Mouse (Mus musculus) mature B cell (primary cell): ENCODE results near the gene Tmbim4.
"Not testable (repeated sequence)": the region's sequence is repeated elsewhere in the genome, so short reads cannot be mapped to it uniquely, and the experiment has no call there.

Source experiments
- in situ Hi-C: fragments of 300-500 bp; cut with MboI; formaldehyde crosslinking; loops from 2 replicates; pipeline ENCODE4 v1.14.3; 2019

Gene Tmbim4

DNA sequence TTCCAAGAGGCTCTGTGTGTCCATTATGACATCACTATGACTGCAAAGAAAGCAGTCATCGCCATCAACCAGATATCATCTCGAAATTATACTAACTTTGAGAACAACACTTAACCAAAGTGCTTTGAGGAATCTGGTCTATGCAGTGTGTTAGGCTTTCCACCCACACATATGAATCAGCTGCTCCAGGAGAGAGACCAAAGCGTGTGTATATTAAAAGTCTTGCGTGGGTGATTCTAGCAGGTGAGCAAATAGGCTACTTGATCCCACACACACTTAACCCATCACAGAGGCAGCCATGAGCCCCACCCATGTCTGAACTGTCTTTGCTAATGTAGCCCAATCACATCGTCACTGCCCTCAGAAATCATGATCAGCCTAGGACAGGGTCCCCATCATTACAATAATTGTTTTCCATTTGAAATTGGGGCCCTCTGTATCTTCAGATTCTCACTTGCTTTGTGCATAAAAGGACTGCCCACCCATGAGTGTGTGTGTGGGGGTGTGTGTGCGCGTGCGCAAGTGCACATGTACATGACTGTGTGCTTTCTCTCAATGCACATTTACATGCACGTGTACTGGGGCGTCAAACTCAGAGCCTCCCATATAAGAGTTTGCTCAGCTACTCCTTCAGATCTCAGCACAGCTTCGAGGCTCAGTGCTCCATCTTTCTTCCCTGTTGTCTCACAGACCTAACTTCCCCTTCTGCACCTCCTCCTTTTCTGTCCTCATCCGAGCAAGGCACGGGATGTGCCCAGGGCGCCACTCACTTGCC, 4.1 kb upstream of the Tmbim4 start:
- in situ Hi-C loops: no loop called here

DNA sequence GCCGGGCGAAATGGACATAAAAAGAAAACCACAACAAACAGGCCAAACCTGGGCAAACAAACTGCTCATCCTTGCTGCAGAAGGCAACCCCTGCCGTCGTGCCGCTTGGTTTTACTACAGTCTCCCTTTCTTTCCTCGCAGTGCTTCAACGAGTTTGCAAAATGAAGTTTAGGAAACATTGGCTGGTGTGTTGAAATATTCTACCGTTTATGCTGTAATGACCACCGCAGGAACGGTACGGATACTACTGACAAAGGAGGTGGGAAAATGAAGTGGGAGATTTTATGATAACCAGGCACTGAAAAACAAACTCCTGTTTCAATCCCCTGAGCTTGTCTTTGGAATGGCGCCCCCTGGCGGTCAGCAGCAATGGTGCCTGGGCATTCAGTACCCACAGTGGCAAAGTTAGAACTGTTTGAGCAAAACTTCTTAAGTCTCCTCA, 592 bp downstream of the Tmbim4 start, which contains the start of gene Irak3:
Gene Irak3 (minus strand): TSS at position 170 of the 442 bp plus-strand sequence.
- in situ Hi-C loops: no loop called here

DNA sequence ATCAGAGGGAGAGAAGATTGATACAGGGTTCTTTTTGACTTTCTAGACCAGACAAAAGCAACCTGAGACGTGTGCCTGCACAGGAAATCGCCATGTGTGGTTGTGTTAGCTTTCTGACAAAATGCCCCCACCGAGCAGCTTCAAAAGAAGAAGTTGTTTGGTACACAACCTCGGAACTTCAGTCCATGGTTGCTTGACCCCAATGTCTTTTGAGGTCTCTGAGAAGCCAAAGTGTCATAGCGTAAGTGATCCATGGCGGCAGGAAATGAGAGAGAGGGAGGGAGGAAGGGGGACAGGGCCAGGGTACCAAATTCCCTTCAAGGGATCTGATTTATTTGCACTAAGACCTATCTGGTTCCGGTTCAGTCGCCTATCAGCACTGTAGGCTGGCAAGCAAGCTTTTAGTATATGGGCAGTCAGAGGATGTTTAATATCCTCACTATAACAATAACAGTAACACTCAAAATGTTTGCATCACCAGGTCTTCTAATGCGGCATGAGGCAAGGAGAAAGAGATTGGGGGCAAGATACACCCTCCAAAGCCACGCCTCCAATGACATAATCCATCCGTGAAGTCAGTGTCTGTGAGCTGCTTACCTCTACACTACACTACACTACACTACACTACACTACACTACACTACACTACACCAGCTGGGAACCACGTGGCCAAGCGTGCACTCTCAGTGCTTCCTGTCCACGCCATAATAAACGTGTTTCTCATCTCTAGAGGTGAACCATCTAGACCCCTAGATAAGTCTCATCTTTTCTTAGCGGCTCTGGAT, 1.3 kb downstream of the Tmbim4 start:
- in situ Hi-C loops: no loop called here

DNA sequence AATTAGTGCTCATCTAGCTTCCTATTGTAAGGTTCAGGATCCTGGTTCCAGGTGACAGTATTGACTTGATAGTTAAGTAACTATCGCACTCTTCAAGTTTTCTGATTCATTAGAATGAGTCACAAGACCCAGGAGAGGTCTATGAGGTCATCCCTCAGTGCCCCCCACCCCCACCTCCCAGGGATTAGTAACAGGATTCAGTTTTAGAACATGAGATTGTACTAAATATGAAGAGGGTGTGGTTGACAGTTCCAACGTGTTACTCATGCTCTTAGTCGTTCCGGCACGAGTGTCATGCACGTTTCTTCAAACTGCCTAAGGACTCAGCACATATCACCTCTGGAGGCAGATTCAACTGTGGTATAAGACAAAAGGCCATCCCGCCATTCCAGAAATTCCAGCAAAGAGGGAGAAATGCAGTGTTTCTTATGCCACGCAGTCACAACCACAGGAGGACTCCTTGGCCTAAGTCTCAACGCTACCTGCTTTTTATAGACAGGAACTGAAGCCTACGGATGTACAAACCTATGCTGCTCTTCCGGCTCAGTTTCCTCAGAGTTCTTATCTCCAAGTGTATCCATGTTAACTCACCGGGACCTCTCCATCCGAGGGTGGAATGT, 3.3 kb downstream of the Tmbim4 start:
- in situ Hi-C loops: no loop called here

DNA sequence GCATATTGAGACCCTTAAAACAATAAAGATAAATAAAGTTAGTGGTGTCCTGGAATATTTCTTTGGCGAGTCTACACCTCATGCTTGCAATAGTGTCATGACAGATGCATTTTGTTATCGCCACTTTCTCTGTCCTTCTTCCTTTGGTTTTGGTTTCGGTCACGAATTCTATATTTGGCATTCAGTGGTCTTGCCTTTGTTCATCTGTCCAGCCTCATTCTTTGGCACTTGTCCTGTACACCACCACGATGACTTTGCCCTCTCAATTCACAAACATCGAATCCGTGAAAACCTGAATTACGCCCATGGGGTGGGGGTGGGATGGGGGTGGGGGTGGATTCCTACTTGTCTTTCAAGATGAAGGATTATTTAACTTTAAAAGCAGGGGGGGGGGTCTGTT, 6.6 kb downstream of the Tmbim4 start:
- in situ Hi-C loops: no loop called here

DNA sequence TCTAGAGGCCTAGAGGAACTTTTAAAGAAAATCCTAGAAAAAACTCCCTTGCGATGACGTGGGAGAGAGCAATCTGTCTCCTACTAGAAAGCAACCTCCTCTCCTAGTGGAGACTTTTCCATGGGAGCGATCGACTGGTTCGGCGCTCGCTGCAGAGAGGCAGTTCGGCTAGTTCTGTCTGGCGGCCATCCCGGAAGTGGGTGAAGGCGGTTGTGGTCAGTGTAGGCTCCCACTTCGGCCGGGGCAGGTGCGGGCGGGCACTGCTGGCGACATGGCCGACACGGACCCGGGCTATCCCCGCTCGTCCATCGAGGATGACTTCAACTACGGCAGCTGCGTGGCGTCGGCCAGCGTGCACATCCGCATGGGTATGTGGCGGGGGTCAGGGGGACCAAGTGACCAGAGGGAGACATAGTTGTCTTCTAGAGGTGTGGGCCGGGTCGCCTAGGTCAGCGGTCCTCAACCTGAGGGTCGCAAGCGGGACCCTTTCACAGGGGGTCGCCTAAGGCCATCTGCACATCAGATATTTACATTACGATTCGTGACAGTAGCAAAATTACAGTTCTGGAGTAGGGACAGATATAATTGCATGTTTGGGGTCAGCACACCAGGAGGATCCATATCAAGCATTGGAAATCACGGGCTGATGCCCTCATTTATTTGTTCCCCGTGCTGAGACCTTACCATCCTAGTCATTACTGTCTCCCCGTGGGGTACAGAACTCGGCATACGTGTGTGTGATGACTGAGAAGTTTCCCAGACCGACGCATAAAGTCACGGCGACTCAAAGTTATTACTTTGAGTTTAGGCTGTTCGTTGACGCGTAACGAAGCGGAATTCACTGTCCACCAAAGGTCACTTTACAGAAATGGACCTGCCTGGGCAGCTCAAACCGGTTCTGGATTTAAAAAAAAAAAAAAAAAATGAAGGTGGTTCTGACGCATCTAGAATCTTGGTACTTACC, 7.5 kb downstream of the Tmbim4 start:
- in situ Hi-C loops: no loop called here

DNA sequence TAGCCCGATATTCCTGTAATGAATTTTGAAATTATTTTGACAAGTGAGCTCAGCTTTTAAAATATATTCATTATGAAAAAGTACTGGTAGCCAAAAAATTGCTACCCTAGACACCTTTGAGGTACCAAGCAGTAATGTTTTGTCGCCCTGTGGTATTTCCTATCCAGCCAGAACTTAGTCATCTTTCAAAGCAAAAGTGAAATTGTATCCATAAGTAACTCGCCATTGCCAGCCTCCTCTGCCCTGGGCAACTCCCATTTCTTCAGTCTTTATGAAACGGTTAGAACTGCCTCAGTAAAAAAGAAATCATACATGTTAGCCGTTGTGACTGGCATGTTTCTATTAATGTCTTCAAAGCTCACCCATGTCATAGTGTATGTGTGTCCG, 8.1 kb downstream of the Tmbim4 start:
- in situ Hi-C loops: no loop called here

DNA sequence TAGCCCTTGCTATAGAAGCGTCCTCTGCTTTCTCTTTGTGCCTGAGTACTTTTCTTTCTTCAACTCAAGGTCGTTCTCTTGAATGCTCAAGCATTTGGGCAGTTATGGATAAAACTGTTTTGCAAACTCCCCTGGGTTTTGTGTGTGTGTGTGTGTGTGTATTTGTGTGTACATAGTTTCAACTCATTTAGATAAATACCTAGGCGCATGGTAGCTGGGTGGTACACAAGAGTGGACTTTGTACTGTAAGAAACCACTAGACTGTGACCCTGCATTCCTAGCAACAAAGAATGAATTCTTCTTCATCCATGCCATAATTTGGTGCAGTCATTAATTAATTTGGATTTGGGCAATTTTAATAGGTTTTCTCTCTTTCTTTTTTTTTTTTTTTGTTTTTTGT, 8.7 kb downstream of the Tmbim4 start:
- in situ Hi-C loops: no loop called here

DNA sequence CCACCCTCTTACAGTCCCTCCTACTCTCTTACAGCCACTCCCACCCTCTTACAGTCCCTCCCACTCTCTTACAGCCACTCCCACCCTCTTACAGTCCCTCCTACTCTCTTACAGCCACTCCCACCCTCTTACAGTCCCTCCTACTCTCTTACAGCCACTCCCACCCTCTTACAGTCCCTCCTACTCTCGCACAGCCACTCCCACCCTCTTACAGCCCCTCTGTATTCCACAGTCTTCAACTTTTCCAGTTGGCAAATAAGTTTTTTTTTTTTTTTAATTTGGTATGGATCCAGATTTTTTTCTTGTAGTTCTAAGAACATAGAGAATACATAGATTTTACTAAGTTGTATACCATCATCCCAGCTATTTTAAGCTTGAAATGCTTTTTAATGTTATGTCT, 15.7 kb downstream of the Tmbim4 start:
- in situ Hi-C loops: not testable (repeated sequence)

DNA sequence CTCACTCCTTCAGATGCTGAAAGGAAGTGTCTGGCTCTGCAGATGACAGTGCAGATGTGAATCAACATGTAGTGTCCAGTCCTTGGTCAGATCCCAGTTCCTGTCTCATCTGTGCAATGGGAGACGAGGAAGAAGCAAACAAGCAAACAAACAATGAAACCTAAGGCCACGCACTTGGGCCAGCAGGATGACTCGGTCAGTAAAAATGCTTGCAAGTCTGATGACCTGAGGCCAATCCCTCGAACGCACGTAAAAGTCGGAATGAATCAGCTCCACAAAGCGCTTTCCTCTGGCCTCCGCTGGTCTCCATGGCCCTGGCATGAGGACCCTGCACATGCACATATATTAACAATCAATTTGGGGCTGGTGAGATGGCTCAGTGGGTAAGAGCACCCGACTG, 17.6 kb downstream of the Tmbim4 start:
- in situ Hi-C loops: no loop called here

DNA sequence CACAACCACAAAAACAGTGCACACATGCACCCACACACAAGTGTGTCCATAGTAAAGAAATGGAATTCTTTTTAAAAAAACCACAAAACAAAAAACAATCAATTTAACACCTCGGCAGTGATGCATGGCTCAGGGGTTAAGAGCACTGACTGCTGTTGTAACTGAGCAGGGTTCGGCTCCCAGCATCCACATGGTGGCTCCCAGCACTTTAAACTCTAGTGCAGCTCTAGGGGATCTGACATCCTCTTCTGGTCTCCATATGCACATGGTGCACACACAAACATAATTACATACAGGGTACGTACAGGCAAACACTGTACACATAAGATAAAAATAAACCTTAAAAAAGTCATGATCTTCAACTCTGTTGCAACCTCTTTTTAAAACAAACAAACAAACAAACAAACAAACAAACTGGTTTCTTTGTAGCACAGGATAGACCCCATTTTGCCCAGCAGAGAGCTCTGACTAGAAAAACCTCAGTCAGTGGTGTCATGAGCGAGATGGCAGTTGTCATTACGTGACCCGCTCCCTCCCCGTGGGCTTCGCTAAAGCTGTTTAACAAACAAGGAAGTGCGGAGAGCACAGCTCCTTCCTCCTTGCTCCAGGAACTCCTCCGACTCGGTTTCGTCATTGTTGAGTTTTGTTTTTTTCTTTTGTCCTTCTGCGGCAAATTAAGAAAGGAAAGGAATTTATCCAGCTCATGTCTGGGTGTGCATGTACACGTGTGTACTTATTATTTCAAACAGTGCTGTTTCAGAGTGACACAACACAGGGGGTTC, 18.4 kb downstream of the Tmbim4 start:
- in situ Hi-C loops: no loop called here

DNA sequence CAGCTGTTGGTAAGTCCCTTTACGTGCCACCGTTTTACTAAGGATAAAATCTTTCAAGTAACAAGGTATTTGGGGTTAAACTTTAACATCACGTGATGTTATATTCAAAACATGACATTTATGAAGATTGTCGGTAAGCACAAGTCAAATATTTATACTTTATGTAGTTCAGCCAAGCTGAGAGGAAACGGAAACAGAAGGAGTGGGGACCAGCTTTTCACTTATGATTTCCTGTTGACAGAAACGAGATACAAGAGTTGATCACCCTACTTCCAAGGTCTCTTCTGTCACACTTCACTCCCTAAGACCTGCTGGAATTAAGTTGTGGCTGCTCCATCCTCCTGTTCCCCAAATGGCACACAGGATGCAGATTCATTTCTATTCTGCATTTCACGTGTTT, 19.4 kb downstream of the Tmbim4 start:
- in situ Hi-C loops: no loop called here

DNA sequence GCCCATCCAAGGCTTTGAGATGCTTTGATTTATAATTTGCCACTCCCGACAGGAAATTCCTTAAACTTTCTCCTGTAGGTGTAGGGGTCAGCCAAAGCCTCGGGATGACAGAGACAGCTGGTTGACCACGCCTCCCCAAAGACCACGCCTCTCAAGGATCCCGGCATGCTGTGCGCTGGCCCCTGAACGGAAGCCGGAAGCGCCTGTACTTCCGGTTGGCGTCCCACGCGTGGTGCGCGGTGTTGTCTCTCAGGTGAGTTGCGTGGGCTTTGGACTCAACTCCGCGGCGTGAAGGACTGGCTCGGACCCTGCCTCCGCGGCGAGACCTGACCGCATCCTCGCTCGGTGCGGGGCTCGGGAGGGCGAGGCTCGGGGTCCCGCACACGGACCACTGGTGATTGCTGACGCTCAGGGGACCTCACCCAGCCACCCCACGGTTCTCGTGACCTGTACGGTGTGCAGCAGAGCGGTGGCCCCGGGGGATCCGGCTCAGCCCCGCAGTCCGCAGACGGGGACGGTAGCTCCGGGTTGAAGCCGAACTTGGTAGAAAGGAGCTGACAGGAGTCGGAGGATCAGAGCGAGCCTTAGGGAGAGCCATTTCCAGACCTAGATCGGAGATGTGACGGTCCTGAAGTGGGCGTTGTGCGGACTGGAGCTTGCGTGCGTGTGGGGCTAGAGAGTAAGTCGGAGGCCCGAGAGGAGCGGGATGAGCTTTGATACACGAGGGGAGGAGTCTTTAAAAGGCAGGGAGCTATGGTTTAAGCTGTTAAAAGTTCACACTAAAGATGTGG, 25.7 kb downstream of the Tmbim4 start, which contains the start of gene Llph:
Gene Llph (plus strand): TSS at position 200 of the 791 bp plus-strand sequence.
- in situ Hi-C loops: no loop called here

DNA sequence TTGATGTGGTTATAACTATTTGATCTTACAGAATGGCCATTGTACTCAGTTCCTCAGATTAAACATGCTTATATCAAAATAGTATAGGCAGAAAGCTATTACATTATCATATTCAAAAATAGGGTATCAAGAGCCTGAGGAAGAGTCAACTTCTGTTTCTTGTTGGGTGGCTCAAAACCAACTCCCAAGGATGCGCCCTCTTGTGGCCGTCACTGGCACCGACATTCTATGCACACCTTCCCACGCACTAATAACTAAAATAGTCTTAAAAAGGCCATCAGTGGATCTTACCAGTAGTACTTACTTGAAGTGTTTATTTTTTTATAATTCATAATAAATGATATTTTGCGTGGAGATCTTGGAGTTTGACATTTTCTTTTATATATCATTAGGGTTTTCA, 30.3 kb downstream of the Tmbim4 start:
- in situ Hi-C loops: no loop called here

DNA sequence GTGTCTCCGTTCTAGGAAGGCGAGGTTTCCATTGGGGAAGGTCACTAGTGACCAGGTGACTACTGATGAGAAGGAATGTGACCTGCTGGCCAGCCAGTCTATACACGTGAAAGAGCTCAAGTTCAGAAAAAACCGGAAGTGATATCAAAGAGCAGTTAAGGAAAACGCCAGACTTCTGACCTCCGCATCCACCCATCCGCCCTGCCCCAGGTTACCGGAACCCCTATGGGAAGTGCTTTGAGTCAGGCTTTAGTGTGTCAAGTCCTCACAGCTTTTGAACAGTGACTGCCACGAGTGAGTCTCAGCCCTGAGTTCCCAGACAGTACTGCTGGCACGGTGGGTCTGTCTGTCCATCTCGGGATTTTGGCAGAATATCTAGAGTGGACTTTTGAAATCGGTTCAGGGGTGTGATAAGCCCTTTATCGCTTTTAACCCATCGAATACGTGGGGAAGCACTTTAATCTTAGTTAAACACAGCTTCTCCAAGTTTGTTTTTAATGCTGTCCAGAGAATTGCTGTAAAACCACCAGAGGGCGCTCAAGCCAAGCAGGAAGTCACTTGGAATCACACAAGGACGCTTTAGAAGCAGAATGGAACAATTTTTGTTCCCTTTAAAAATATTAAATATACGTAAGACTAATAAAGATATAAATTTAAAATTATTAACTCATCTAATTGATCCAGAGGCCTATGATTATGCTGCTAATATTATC, 32.4 kb downstream of the Tmbim4 start:
- in situ Hi-C loops: no loop called here

DNA sequence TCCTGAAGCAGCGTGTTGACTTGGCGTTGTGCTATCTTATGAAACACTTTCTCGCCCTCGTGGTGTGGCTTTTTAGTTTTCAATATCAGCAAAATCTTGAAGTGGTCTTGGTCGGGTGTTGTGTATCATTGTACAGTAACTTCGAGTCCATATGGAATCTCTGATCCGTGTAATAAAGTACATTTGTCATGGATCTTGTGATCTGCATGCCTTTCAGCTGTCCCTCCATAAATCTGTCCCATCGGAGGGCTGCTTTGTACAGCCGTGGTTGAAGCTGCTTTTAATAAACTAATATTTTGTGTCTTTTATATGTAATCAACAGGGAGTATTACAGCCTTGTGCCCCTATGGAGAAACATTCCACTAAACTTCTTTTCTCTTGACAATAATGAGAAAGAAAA, 35.5 kb downstream of the Tmbim4 start:
- in situ Hi-C loops: no loop called here

DNA sequence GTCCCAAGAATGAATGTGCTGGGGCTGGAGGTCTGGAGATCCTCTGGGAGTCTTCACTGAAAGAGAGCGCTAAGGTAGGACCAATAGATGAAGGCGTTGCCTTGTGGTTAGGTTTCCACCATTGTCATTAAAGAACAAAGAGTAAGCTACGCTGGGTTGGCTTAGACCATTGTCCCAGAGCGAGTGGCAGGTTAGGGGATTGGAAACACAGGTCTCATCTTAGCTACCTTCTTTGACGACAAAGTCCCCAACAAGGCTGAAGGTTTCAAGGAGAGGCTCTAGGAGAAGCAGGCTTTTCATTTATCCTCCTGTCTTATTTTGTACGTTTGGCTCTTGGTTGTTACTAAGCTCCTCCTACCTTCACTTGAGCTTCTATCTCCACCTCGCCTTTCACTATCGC, 36.9 kb downstream of the Tmbim4 start:
- in situ Hi-C loops: no loop called here

DNA sequence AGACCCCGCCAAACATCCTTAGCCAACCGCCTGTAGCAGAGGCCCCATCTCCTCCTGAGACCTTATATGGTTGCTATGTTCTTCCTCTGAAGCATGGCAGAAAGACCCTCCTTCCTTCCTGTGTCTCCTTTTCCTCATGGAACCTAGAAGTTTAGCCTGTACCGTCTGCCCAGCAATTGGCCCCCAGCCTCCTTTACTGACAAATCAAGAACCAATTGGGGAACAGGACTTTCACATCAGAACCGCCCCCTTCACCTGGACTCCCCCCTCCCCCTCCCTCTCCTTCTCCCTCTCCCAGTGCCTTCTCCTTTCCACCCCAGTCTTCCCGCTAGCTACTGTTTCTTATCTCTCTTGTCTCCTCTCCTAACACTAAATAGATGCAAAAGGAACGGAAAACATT, 38.1 kb downstream of the Tmbim4 start:
- in situ Hi-C loops: no loop called here

DNA sequence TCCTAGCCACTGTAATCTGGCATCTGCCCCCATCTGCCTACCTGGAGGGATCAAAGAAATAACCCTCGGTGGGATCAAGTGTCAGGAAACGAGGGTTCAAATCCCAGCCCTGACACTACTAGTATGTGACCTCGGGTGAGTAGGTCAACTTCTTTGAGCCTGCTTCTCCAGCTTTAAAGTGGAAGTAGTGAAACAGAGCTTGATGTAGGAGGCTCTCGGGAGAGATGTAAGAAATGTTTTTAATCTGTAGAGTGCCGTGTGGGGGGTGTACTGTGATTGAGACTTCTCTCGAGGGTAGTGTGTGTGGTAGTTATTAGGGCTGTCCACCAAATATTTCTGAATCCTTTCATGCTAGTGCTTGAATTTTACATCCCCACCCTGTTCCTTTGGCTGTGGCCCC, 41.0 kb downstream of the Tmbim4 start:
- in situ Hi-C loops: no loop called here
